Mouse (Mus musculus): ENCODE data around the gene Calm2. TPM values are rescaled to one million over a fixed set of nuclear protein-coding genes. Genes with fewer than 3 reads are reported as not detected.

Gene Calm2
- polyA plus RNA-seq, 2 experiments, result 195 to 373 TPM

DNA sequence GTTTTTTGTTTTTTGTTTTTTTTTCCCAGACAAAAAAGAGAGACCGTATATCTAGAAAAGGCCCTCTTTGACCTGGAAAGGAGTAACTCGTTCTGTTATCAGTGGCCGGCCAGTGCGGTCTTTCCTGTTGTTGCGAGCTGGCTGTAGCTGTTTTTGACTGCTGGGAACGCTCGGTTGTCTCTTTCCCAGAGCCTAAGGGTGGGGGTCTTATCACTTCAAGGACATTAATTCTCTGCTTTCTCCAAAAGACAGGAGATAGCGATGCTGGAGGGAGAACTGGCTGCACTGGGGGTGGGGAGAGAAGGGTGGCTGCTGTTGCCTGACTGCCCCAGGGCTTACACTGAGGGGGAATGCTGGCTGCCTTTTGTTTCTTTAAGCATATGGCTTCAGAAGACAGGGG is 24.1 kb upstream of the Calm2 start:
- Histone ChIP-seq H3K4me1 (replicated peaks; ENCODE audit: control insufficient read depth in 2 of 2, insufficient read depth in 2 of 2, low read length in 1 of 2) (peaks cover 23 to 47% of the 10 kb centered on the region in 2 experiments), H3K36me3 (replicated peaks; ENCODE audit: control insufficient read depth, insufficient read depth, low read depth) (no peaks in the 10 kb centered on the region), H3K4me3 (ENCODE audit: insufficient read depth in 1 of 2, low read depth in 2 of 2, low read length in 2 of 2) (no peak overlapping the region), H3K27me3 (ENCODE audit: control insufficient read depth, insufficient read depth, low read length) (peaks cover 9% of the 10 kb centered on the region), H3K9me3 (ENCODE audit: control insufficient read depth, low read length) (no peaks in the 10 kb centered on the region), H3K9ac (replicated peaks) (no peak overlapping the region), H3K4me2 (ENCODE audit: low read depth) (peak overlapping the region; percentile 48), H3K27ac (no peak overlapping the region)
- ATAC-seq (ENCODE audit: insufficient read depth) (peak; percentile 69), DNase-seq (ENCODE audit: low read depth in 3 of 3, low spot score in 3 of 3) (peak in 2 of 3 experiments; percentile 47 to 50)
- TF ChIP-seq CTCF (IDR thresholded peaks at IDR 0.05; ENCODE audit: low read depth), result no peak
- TF ChIP-seq EP300 (IDR thresholded peaks at IDR 0.05; ENCODE audit: low read depth), result no peak; the same call in none of the 2 replicates
- WGBS (ENCODE audit: insufficient replicate concordance), result 6% methylated on average over 8 of the region's 8 CpGs

DNA sequence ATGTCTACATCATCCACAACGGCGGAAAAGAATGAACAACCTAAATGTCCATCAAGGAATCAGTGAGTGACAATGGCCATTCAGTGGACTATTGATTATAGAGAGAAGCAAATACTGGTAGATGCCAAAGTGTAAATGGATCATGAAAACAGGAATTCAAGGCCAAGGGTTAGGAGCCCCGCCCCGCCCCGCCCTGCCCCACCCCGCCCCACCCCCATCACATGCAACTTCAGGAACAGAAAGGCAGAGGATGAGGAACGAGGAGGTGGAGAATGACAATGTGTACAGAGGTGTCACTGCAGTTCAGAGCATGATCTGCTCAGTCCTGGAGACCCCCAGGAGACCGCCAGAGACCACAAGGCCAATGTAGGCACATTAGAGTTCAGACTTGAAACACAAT is 23.5 kb upstream of the Calm2 start:
- ATAC-seq (ENCODE audit: insufficient read depth) (peak; percentile 40; the same call in 1 of the 2 replicates), DNase-seq (ENCODE audit: low read depth in 3 of 3, low spot score in 3 of 3) (no peak)
- 21% methylated on average over 8 of the region's 8 CpGs for WGBS (ENCODE audit: insufficient replicate concordance)
- Histone ChIP-seq H3K27me3 (ENCODE audit: control insufficient read depth, insufficient read depth, low read length) (peaks cover 9% of the 10 kb centered on the region), H3K9ac (replicated peaks) (no peak overlapping the region), H3K4me1 (replicated peaks; ENCODE audit: control insufficient read depth in 2 of 2, insufficient read depth in 2 of 2, low read length in 1 of 2) (peaks cover 23 to 45% of the 10 kb centered on the region in 2 experiments), H3K4me2 (ENCODE audit: low read depth) (peak overlapping the region; percentile 48), H3K9me3 (ENCODE audit: control insufficient read depth, low read length) (no peaks in the 10 kb centered on the region), H3K27ac (no peak overlapping the region), H3K4me3 (ENCODE audit: insufficient read depth in 1 of 2, low read depth in 2 of 2, low read length in 2 of 2) (no peak overlapping the region; a peak in 1 of 4 replicates), H3K36me3 (replicated peaks; ENCODE audit: control insufficient read depth, insufficient read depth, low read depth) (no peaks in the 10 kb centered on the region)
- no peak for TF ChIP-seq EP300 (IDR thresholded peaks at IDR 0.05; ENCODE audit: low read depth)
- TF ChIP-seq CTCF (IDR thresholded peaks at IDR 0.05; ENCODE audit: low read depth), result no peak

GRCm38 (mm10) chr17:87469428-87469827 is 22.7 kb upstream of the Calm2 start:
- no peak overlapping the region for H3K9ac ChIP-seq (replicated peaks)

DNA sequence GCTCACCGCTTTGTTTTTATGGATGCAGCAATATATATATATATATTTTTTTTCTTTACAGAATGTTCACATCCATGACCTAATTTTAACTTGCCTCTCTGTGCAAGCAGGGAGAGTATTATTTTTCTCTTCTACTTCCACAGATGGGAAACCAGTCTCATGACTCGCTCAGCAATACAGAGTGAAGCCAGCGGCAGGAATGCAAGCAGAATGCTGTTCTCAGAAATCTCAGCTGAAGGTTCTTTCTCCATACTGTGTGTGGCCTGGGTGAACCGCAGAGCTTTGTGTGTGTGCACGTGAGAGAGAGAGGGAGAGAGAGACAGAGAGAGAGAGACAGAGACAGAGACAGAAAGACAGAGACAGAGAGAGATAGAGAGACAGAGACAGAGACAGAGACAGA is 21.9 kb upstream of the Calm2 start:
- no peak for DNase-seq (ENCODE audit: low read depth in 3 of 3, low spot score in 3 of 3)
- no peak for ATAC-seq (ENCODE audit: insufficient read depth)
- TF ChIP-seq EP300 (IDR thresholded peaks at IDR 0.05; ENCODE audit: low read depth) (no peak), CTCF (IDR thresholded peaks at IDR 0.05; ENCODE audit: low read depth) (no peak)
- Histone ChIP-seq H3K27ac (no peak overlapping the region), H3K4me2 (ENCODE audit: low read depth) (no peak overlapping the region), H3K9me3 (ENCODE audit: control insufficient read depth, low read length) (no peaks in the 10 kb centered on the region), H3K4me1 (replicated peaks; ENCODE audit: control insufficient read depth in 2 of 2, insufficient read depth in 2 of 2, low read length in 1 of 2) (peaks cover 23 to 35% of the 10 kb centered on the region in 2 experiments), H3K4me3 (ENCODE audit: insufficient read depth in 1 of 2, low read depth in 2 of 2, low read length in 2 of 2) (no peak overlapping the region), H3K9ac (replicated peaks) (no peak overlapping the region), H3K36me3 (replicated peaks; ENCODE audit: control insufficient read depth, insufficient read depth, low read depth) (no peaks in the 10 kb centered on the region), H3K27me3 (ENCODE audit: control insufficient read depth, insufficient read depth, low read length) (peaks cover 2% of the 10 kb centered on the region)
- WGBS (ENCODE audit: insufficient replicate concordance), result 71% methylated on average over 5 of the region's 5 CpGs

More at GRCm38 (mm10) chr17:87469428-87469827, 22.7 kb upstream of the Calm2 start:
- ATAC-seq (ENCODE audit: insufficient read depth), result peak; percentile 54
- no peak for DNase-seq (ENCODE audit: low read depth in 3 of 3, low spot score in 3 of 3)
- Histone ChIP-seq H3K9me3 (ENCODE audit: control insufficient read depth, low read length) (no peaks in the 10 kb centered on the region), H3K4me2 (ENCODE audit: low read depth) (peak overlapping the region; percentile 48), H3K36me3 (replicated peaks; ENCODE audit: control insufficient read depth, insufficient read depth, low read depth) (no peaks in the 10 kb centered on the region), H3K4me3 (ENCODE audit: insufficient read depth in 1 of 2, low read depth in 2 of 2, low read length in 2 of 2) (no peak overlapping the region), H3K4me1 (replicated peaks; ENCODE audit: control insufficient read depth in 2 of 2, insufficient read depth in 2 of 2, low read length in 1 of 2) (peaks cover 23 to 43% of the 10 kb centered on the region in 2 experiments), H3K27ac (no peak overlapping the region), H3K27me3 (ENCODE audit: control insufficient read depth, insufficient read depth, low read length) (peaks cover 9% of the 10 kb centered on the region)
- WGBS (ENCODE audit: insufficient replicate concordance), result 15% methylated on average over 8 of the region's 8 CpGs
- peak; percentile 50; the same call in 1 of the 2 replicates for TF ChIP-seq EP300 (IDR thresholded peaks at IDR 0.05; ENCODE audit: low read depth)
- no peak for TF ChIP-seq CTCF (IDR thresholded peaks at IDR 0.05; ENCODE audit: low read depth)

- H3K27ac ChIP-seq, result no peak overlapping the region
- H3K36me3 ChIP-seq (replicated peaks; ENCODE audit: control insufficient read depth, insufficient read depth, low read depth), result no peaks in the 10 kb centered on the region
- 43% methylated on average over 3 of the region's 3 CpGs for WGBS (ENCODE audit: insufficient replicate concordance)
- peaks cover 8 to 27% of the 10 kb centered on the region in 2 experiments; a peak in 3 of 4 replicates for H3K4me1 ChIP-seq (replicated peaks; ENCODE audit: control insufficient read depth in 2 of 2, insufficient read depth in 2 of 2, low read length in 1 of 2)
- no peaks in the 10 kb centered on the region for H3K9me3 ChIP-seq (ENCODE audit: control insufficient read depth, low read length)
- TF ChIP-seq EP300 (IDR thresholded peaks at IDR 0.05; ENCODE audit: low read depth) (no peak), CTCF (IDR thresholded peaks at IDR 0.05; ENCODE audit: low read depth) (peak; percentile 53)
- no peak overlapping the region for H3K4me2 ChIP-seq (ENCODE audit: low read depth)
- H3K9ac ChIP-seq (replicated peaks), result no peak overlapping the region
- DNase-seq (ENCODE audit: low read depth in 3 of 3, low spot score in 3 of 3) (no peak), ATAC-seq (ENCODE audit: insufficient read depth) (no peak)
- H3K4me3 ChIP-seq (ENCODE audit: insufficient read depth in 1 of 2, low read depth in 2 of 2, low read length in 2 of 2), result no peak overlapping the region
- no peaks in the 10 kb centered on the region; the same call in 1 of the 2 replicates for H3K27me3 ChIP-seq (ENCODE audit: control insufficient read depth, insufficient read depth, low read length)
Observed at GRCm38 (mm10) chr17:87461499-87461896, 14.8 kb upstream of the Calm2 start.

Data from liver, embryonic 14.5 days (tissue).